Mouse (Mus musculus): ENCODE data around the gene Samd1. TPM values are rescaled to one million over a fixed set of nuclear protein-coding genes. Genes with fewer than 3 reads are reported as not detected.

Samd1 gene
- total RNA-seq, 2 experiments from 2014 or later = 40.7 to 41.2 TPM

GRCm38 (mm10) chr8:84023631-84024030, 26.2 kb downstream of the Samd1 start:
- H3K4me3 ChIP-seq = no peak overlapping the region
- H3K27ac ChIP-seq = no peak overlapping the region

GRCm38 (mm10) chr8:84024171-84024570, 26.7 kb downstream of the Samd1 start:
- Histone ChIP-seq H3K27ac (no peak overlapping the region), H3K4me3 (no peak overlapping the region)
- DNase-seq (ENCODE audit: low spot score in 2 of 2) = peak in 1 of 2 experiments; percentile 37
- TF ChIP-seq CTCF (conservative IDR thresholded peaks at IDR 0.05) = peak; percentile 79

More at GRCm38 (mm10) chr8:84023631-84024030, 26.2 kb downstream of the Samd1 start:
- DNase-seq (ENCODE audit: low spot score in 2 of 2) = no peak
- TF ChIP-seq CTCF (conservative IDR thresholded peaks at IDR 0.05) = no peak

GRCm38 (mm10) chr8:84025863-84026262, 28.4 kb downstream of the Samd1 start:
- Histone ChIP-seq H3K27ac (no peak overlapping the region; the same call in 1 of the 2 replicates), H3K4me3 (peak overlapping the region; percentile 59)
- DNase-seq (ENCODE audit: low spot score in 2 of 2) = peak in 1 of 2 experiments; percentile 27
- no peak for TF ChIP-seq CTCF (conservative IDR thresholded peaks at IDR 0.05)

GRCm38 (mm10) chr8:84027449-84027848, 30.0 kb downstream of the Samd1 start:
- H3K4me3 ChIP-seq = no peak overlapping the region
- DNase-seq (ENCODE audit: low spot score in 2 of 2) = no peak
- TF ChIP-seq CTCF (conservative IDR thresholded peaks at IDR 0.05) = no peak
- no peak overlapping the region for H3K27ac ChIP-seq

- TF ChIP-seq CTCF (conservative IDR thresholded peaks at IDR 0.05) = no peak
- Histone ChIP-seq H3K4me3 (no peak overlapping the region), H3K27ac (no peak overlapping the region)
- DNase-seq (ENCODE audit: low spot score in 2 of 2) = no peak
These were observed 31.8 kb downstream of the Samd1 start for GRCm38 (mm10) chr8:84029272-84029671.

- Histone ChIP-seq H3K4me3 (no peak overlapping the region), H3K27ac (no peak overlapping the region)
- TF ChIP-seq CTCF (conservative IDR thresholded peaks at IDR 0.05) = no peak
- no peak for DNase-seq (ENCODE audit: low spot score in 2 of 2)
These were observed 35.3 kb downstream of the Samd1 start for GRCm38 (mm10) chr8:84032777-84033176.

- H3K27ac ChIP-seq = no peak overlapping the region
- H3K4me3 ChIP-seq = no peak overlapping the region
- no peak for TF ChIP-seq CTCF (conservative IDR thresholded peaks at IDR 0.05)
- DNase-seq (ENCODE audit: low spot score in 2 of 2) = no peak
These were observed 40.5 kb downstream of the Samd1 start for GRCm38 (mm10) chr8:84038015-84038414.

DNA sequence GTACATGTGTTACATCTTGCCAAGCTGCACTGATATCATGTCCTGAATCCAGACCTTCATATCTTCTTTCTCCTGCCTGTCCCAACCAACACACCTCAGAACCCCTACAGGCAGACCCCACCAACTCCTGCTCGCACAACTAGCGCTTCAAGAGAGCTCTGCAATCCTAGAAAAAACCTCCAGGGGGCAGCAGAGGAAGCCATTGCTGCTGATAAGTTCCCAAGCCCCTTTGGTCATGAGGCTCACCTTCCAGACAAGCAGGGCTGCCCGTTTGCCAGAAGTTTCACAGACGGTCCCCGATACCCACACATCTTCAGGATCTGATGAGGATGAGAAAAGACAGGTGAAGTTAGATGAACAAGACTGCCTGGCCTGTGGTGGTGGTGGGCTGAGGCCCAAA, 41.6 kb downstream of the Samd1 start:
- DNase-seq (ENCODE audit: low spot score in 2 of 2) = peak; percentile 46 to 84
- no peak overlapping the region for H3K4me3 ChIP-seq
- H3K27ac ChIP-seq = no peak overlapping the region
- peak; percentile 93 for TF ChIP-seq CTCF (conservative IDR thresholded peaks at IDR 0.05)

- TF ChIP-seq CTCF (conservative IDR thresholded peaks at IDR 0.05) = peak; percentile 84
- peak in 1 of 2 experiments; percentile 38 for DNase-seq (ENCODE audit: low spot score in 2 of 2)
- Histone ChIP-seq H3K27ac (peak within 1 kb of the TSS; percentile 72), H3K4me3 (peak within 1 kb of the TSS; percentile 58)
These were observed 44.8 kb downstream of the Samd1 start, which contains the start of gene Il27ra for GRCm38 (mm10) chr8:84042066-84042947. Gene Il27ra, minus strand, starts transcription at chr8:84042589.

- H3K4me3 ChIP-seq = peak overlapping the region; percentile 58; the same call in 1 of the 2 replicates
- no peak for TF ChIP-seq CTCF (conservative IDR thresholded peaks at IDR 0.05)
- DNase-seq (ENCODE audit: low spot score in 2 of 2) = no peak
- H3K27ac ChIP-seq = peak overlapping the region; percentile 72; the same call in 1 of the 2 replicates
These were observed 45.5 kb downstream of the Samd1 start for GRCm38 (mm10) chr8:84042948-84043342.

DNA sequence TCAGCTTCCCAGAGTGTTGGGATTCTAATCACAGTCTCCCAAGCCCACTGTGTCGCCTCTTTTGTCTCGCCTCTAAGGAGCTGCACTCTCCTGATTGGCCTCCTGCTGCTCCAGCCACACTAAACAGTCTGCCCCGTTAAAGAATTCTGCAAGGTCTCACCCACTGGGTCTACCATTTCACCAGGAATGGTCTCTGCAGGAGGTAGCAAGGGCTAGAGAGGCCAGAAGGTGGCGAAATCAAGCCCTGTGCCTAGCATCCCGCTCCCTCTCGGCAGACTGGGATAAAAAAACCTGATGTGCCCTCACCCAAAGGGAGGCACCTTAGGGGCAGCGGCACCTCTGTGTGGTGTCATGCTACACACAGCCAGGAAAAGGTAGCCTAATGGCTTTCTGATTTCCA, 46.6 kb downstream of the Samd1 start:
- no peak for DNase-seq (ENCODE audit: low spot score in 2 of 2)
- no peak; the same call in 1 of the 2 replicates for TF ChIP-seq CTCF (conservative IDR thresholded peaks at IDR 0.05)
- Histone ChIP-seq H3K4me3 (no peak overlapping the region), H3K27ac (no peak overlapping the region)

DNA sequence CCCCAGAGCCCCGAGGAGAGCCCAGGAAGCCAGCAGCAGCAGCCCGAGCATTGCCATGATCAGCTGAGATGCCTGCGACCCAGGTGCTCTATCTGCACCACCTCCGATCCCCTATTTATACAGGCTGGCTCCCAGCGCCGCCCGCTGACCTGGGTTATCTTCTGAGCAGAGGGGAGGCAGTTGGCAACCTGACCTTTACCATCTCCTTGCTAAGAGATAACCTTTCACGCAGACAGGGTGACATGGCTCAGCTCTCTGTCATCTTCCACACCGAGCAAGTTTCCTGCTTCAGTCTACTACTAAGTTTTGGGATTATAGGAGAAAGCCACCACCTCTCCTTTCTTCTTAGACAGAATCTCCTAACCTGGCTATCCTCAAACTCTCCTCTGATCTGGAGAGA, 47.4 kb downstream of the Samd1 start, which contains the start of gene Rln3:
TSS of gene Rln3 (minus strand) at position 101 of the 400 bp plus-strand sequence.
- no peak for TF ChIP-seq CTCF (conservative IDR thresholded peaks at IDR 0.05)
- no peak within 1 kb of the TSS for H3K4me3 ChIP-seq
- H3K27ac ChIP-seq = no peak within 1 kb of the TSS
- DNase-seq (ENCODE audit: low spot score in 2 of 2) = no peak

DNA sequence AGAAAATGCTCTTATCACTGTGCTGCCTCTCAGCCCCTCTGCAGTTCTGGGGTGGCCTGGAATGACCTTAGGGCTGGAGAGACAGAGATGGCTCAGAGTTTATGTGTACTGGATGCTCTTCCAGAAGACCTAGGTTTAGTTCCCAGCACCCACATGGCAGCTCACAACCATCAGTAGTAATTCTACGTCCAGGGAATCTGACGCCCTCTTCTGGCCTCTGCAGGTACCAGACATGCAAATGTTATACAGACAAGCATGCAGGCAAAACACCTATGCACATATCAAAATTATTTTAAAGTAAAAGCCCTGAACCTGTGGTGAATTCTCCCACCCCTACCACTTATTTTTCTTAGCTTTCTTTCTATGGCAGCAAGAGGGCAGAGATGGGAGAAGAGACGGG, 49.0 kb downstream of the Samd1 start:
- 0 out of 2 replicates have a peak, but pooled peaks have one; percentile 12 for TF ChIP-seq CTCF (conservative IDR thresholded peaks at IDR 0.05)

More for the DNA sequence above, 49.0 kb downstream of the Samd1 start:
- no peak for DNase-seq (ENCODE audit: low spot score in 2 of 2)
- H3K27ac ChIP-seq = no peak overlapping the region
- no peak overlapping the region for H3K4me3 ChIP-seq

All from layer of hippocampus, adult 2 months (tissue).